Mouse (Mus musculus) small intestine, adult 2 months (tissue): ENCODE data around the gene Lrsam1.

Experiments used
- CTCF ChIP-seq: fragments of 200-500 bp; IDR thresholded peaks from 2 replicates; pipeline ENCODE4 v1.5.1; 2012; ENCODE audit warnings: low read depth, mild to moderate bottlenecking, control low read depth, inconsistent platforms, low read length, moderate library complexity, mixed read lengths; ENCODE audit not compliant: insufficient replicate concordance, insufficient read length; ENCODE audit errors: extremely low read depth
- POLR2A ChIP-seq: fragments of 200-500 bp; IDR thresholded peaks from 2 replicates; pipeline ENCODE4 v1.6.1; 2012; ENCODE audit warnings: low read depth, mild to moderate bottlenecking, control low read depth, inconsistent platforms, low read length, moderate library complexity

DNA sequence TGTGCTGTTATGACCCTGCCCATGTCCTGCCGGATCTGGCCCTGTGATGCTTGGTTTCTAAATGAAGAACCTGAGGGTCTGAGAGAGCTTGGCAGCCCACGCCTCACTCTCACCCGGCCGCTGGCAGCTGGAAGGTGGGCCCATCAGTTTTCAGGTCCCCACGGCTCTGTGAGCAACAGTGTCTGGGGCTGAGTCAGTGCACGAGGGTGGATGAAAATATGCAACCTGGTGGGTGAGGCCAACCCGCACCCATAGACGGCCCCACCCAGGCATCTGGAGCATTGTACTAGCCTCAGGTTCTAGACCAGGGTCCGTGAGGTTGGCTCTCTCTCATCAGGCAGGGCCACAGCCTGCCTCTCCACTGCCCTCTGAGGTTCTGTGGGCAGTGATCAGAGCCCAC is 59.3 kb downstream of the Lrsam1 start:
- TF ChIP-seq POLR2A (no peak), CTCF (no peak)
